Mouse (Mus musculus): ENCODE results near the gene Zfp655. TPM values are rescaled to one million over a fixed set of nuclear protein-coding genes. Genes with fewer than 3 reads are reported as not detected.
"Not testable (repeated sequence)": the region's sequence is repeated elsewhere in the genome, so short reads cannot be mapped to it uniquely, and the experiment has no call there.

Zfp655 gene
- polyA plus RNA-seq, 1 experiment from 2014 or later, result 39.6 TPM

DNA sequence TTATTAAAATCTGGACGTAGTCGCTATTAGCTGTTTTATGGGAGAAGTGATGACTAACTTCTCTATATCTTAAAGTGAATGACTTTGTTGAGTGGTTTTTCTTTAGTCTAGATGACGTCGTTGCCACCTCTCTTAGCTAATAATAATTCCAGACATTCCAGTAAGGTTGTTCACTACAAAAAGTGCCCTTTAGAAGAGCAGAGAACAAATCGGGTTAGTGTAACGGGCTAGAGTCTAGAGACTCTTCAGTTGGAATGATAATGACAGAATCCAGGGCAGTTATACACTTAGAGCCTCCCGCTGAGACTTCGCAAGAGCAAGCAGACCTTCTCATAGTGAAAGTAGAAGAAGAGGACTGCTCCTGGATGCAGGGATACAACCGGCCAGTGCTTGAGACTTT is 26.5 kb upstream of the Zfp655 start:
- H3K27ac ChIP-seq, result no peak overlapping the region
- peak overlapping the region; percentile 62 for H3K4me3 ChIP-seq
- 26% methylated on average over 9 of the region's 9 CpGs for whole genome bisulfite sequencing
- no peaks in the 10 kb centered on the region for H3K27me3 ChIP-seq
- H3K4me1 ChIP-seq, result peaks cover 22% of the 10 kb centered on the region
- peak overlapping the region; percentile 30; the same call in 1 of the 2 replicates for H3K9ac ChIP-seq
- H3K4me2 ChIP-seq (replicated peaks), result peak overlapping the region; percentile 58
- H3K9me3 ChIP-seq, result no peaks in the 10 kb centered on the region
- H3K36me3 ChIP-seq, result peaks cover 21% of the 10 kb centered on the region
- ATAC-seq (ENCODE audit: insufficient number of reproducible peaks, insufficient read depth, low FRiP score, low TSS enrichment), result no peak

DNA sequence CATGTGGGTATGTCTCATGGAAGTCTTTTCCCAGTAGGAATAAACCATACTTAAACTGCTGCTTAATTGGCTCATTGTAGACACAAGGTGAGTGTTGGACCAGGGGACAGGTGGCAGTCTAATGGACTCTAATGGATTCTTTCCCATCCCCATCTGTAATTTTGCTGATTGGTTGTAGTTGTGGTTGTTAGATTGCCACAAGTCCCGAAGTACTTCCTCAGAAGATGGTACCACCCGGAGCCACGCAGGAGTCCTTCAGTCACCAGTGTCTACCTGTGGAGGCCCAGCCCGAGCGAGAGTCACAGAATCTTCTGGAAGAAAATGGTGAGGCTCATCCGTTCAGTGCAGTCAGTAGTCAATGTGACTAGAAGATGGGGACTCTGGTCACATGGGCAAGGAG is 24.1 kb upstream of the Zfp655 start:
- H3K9me3 ChIP-seq, result no peaks in the 10 kb centered on the region
- ATAC-seq (ENCODE audit: insufficient number of reproducible peaks, insufficient read depth, low FRiP score, low TSS enrichment), result no peak
- no peak overlapping the region for H3K4me3 ChIP-seq
- no peaks in the 10 kb centered on the region for H3K27me3 ChIP-seq
- 92% methylated on average over 6 of the region's 6 CpGs for WGBS
- peaks cover 12% of the 10 kb centered on the region for H3K4me1 ChIP-seq
- H3K4me2 ChIP-seq (replicated peaks), result no peak overlapping the region
- no peak overlapping the region for H3K9ac ChIP-seq
- H3K36me3 ChIP-seq, result peaks cover 43% of the 10 kb centered on the region
- no peak overlapping the region for H3K27ac ChIP-seq

DNA sequence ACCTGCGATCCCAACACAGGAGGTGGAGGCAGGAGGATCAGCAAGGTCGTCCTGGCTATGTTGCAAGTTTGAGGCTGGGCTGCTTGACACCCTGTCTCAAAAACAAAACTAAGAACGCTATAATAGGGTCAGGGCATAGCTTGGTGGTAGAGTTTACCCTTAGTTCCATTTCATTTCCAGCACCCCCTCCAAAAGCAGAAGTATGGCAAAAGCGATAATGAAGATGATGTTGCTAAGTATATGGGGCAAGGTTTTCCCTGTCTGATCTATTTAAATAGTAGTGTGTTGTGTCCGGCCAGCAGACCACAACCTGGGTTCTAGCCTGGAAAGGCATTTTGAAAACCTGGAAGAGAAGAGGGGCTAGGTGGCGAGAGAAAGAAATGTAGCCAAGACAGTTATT is 23.6 kb upstream of the Zfp655 start:
- no peaks in the 10 kb centered on the region for H3K9me3 ChIP-seq
- no peak overlapping the region for H3K4me3 ChIP-seq
- peaks cover 49% of the 10 kb centered on the region for H3K36me3 ChIP-seq
- H3K9ac ChIP-seq, result no peak overlapping the region
- WGBS, result 86% methylated on average over 6 of the region's 6 CpGs
- peaks cover 12% of the 10 kb centered on the region for H3K4me1 ChIP-seq
- no peak for ATAC-seq (ENCODE audit: insufficient number of reproducible peaks, insufficient read depth, low FRiP score, low TSS enrichment)
- H3K27ac ChIP-seq, result no peak overlapping the region
- H3K27me3 ChIP-seq, result no peaks in the 10 kb centered on the region
- H3K4me2 ChIP-seq (replicated peaks), result no peak overlapping the region

DNA sequence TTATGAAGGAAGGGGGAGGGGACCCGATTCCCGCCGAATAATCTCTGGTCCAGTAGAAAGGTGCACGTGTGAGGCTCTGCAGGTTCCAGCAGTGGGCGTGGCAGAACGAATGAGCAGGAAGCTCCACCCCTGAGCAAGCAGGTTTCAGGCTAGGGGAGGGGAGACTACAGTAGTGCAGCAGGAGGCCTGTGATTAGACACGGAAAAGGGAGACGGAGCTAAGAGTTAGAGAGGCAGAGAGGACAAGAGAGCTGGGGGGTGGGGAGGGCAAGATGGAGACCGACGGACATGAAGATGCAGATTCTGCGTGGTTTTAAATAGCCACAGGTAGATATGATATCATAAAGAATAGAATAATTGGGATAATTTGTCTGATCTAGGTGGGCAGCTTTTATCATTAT is 23.1 kb upstream of the Zfp655 start:
- H3K9ac ChIP-seq; H3K4me3 ChIP-seq; H3K4me2 ChIP-seq (replicated peaks); H3K9me3 ChIP-seq; H3K27ac ChIP-seq; H3K27me3 ChIP-seq; ATAC-seq (ENCODE audit: insufficient number of reproducible peaks, insufficient read depth, low FRiP score, low TSS enrichment): not testable (repeated sequence)
- Histone ChIP-seq H3K36me3 (peaks cover 51% of the 10 kb centered on the region), H3K4me1 (peaks cover 12% of the 10 kb centered on the region)
- 37% methylated on average over 11 of the region's 11 CpGs for WGBS

DNA sequence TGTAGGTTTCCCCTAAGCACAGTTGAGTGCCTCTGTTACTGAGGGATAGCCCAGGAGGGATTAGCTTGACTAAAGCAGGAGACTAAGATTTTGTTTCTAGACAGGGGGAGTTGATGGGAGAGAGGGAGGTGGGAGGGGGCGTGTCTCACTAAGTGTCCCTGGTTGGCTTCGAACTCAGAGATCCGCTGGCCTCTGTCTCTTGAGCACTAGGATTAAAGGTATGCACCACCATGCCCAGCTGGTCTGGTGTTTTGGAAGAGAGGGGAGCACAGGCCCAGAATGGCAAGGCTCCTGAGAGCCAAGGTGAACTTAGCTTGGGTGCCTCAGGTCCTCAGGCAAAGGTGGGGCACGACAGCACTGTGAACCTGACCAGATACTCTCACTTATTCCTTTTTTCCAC is 20.2 kb upstream of the Zfp655 start:
- Histone ChIP-seq H3K9me3 (no peaks in the 10 kb centered on the region), H3K27ac (no peak overlapping the region), H3K36me3 (peaks cover 72% of the 10 kb centered on the region), H3K4me1 (no peaks in the 10 kb centered on the region), H3K4me3 (no peak overlapping the region), H3K9ac (no peak overlapping the region), H3K4me2 (replicated peaks) (no peak overlapping the region), H3K27me3 (no peaks in the 10 kb centered on the region)
- WGBS, result 92% methylated on average over 4 of the region's 4 CpGs
- ATAC-seq (ENCODE audit: insufficient number of reproducible peaks, insufficient read depth, low FRiP score, low TSS enrichment), result no peak

DNA sequence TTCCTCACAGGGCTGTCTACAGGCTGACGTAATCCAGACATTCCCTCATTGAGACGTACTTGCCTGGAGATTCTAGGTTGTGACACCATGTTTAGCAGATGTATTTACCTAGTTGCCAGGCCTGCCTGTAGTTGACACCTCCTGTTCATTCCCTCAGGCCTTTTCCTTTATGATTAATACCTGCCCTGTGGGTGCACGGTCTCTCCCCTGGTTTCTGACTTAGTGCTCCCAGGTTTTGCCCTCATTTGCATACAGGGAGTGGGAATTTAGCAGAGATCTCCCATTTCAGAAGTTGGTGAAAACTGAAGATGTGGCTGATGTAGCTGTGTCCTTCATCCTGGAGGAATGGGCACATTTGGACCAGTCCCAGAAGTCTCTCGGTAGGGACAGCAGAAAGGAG is 19.3 kb upstream of the Zfp655 start:
- Histone ChIP-seq H3K27ac (no peak overlapping the region), H3K9me3 (no peaks in the 10 kb centered on the region), H3K4me3 (no peak overlapping the region), H3K9ac (no peak overlapping the region), H3K27me3 (no peaks in the 10 kb centered on the region), H3K36me3 (peaks cover 73% of the 10 kb centered on the region), H3K4me1 (no peaks in the 10 kb centered on the region), H3K4me2 (replicated peaks) (no peak overlapping the region)
- 89% methylated on average over 4 of the region's 4 CpGs for WGBS
- ATAC-seq (ENCODE audit: insufficient number of reproducible peaks, insufficient read depth, low FRiP score, low TSS enrichment), result no peak

DNA sequence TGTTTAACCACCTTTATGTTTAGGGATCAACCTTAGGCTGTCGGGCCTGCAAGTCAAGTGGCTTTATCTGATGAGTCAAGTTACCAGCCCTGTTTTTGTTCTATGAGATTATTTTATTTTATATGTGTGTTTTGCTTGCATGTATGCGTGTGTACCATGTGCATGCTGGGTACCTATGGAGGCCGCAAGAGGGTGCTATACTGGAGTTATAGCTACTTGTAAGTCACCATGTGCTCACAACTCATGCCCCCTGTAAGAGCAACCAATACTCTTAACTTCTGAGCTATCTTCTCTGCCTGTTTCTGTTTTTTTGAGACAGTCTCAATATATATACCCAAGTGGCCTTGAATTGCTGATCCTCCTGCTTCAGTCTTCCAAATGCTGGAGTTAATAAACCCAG is 18.0 kb upstream of the Zfp655 start:
- no peak for ATAC-seq (ENCODE audit: insufficient number of reproducible peaks, insufficient read depth, low FRiP score, low TSS enrichment)

DNA sequence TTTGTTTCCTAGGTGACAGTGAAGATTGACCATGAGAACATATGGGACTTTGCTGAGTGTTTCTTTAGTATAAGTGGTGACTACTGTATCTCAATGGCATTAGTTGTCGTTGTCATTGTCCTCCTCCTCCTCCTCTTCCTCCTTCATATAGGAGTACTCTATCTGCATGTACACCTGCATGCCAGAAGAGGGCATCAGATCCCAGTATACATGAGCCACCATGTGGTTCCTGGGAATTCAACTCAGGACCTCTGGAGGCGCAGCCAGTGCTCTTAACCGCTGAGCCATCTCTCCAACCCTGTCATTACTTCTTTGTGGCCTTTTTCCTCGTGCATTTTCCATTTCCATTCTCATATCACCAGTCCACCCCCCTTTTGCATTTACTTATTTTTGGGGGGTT is 16.8 kb upstream of the Zfp655 start:
- Histone ChIP-seq H3K4me3 (no peak overlapping the region), H3K9ac (no peak overlapping the region), H3K9me3 (no peaks in the 10 kb centered on the region), H3K4me1 (no peaks in the 10 kb centered on the region), H3K36me3 (peaks cover 79% of the 10 kb centered on the region), H3K27ac (no peak overlapping the region), H3K27me3 (no peaks in the 10 kb centered on the region), H3K4me2 (replicated peaks) (no peak overlapping the region)
- WGBS, result 63% methylated on average over 4 of the region's 4 CpGs
- ATAC-seq (ENCODE audit: insufficient number of reproducible peaks, insufficient read depth, low FRiP score, low TSS enrichment), result no peak

More for the DNA sequence above, 18.0 kb upstream of the Zfp655 start:
- Histone ChIP-seq H3K9me3 (no peaks in the 10 kb centered on the region), H3K4me3 (no peak overlapping the region), H3K9ac (no peak overlapping the region), H3K27me3 (no peaks in the 10 kb centered on the region), H3K4me2 (replicated peaks) (no peak overlapping the region), H3K36me3 (peaks cover 75% of the 10 kb centered on the region), H3K27ac (no peak overlapping the region), H3K4me1 (no peaks in the 10 kb centered on the region)
- WGBS, result 87% methylated on average over 3 of the region's 3 CpGs

DNA sequence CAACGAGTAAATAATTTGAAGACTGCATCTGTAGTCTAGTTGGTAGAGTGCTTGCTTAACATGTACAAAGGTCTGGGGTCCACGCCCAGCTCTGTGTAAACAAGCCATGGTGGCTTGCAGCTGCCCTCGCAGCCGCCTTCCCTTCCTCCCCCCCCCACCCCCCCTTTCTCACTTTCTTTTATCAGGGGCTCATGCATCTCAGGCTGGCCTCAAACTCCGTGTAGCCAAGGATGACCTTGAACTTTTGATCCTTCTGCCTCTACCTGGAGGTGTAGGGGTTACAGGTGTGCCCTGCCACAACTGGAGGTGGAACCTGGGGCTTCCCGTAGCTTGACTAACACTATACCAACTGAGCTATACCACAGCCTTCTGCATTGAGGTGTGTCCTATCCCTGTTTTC is 13.8 kb upstream of the Zfp655 start:
- H3K9me3 ChIP-seq, result no peaks in the 10 kb centered on the region
- WGBS, result 85% methylated on average over 6 of the region's 6 CpGs
- no peak overlapping the region for H3K4me2 ChIP-seq (replicated peaks)
- H3K27ac ChIP-seq, result no peak overlapping the region
- ATAC-seq (ENCODE audit: insufficient number of reproducible peaks, insufficient read depth, low FRiP score, low TSS enrichment), result no peak
- H3K27me3 ChIP-seq, result no peaks in the 10 kb centered on the region
- H3K36me3 ChIP-seq, result peaks cover 78% of the 10 kb centered on the region
- H3K4me3 ChIP-seq, result no peak overlapping the region
- no peak overlapping the region for H3K9ac ChIP-seq
- no peaks in the 10 kb centered on the region for H3K4me1 ChIP-seq

DNA sequence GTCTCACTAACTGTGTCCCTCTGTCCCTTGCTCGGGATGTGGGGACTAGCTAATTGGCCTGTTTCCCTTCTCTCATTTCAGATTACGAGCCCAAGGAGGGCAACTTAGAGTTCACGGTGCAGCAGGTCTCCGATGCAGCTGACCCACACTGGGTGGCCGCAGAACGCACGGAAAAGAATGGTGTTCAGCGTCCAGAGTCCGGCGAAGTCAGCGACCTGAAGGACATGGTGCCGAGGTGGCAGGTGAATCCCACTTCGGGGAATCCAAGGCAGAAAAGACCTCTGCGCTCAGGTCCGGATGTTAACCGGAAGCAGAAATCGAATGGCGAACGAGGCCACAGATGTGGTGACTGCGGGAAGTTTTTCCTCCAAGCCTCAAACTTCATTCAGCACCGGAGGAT is 13.3 kb upstream of the Zfp655 start:
- WGBS, result 94% methylated on average over 21 of the region's 21 CpGs
- no peak overlapping the region for H3K4me2 ChIP-seq (replicated peaks)
- no peak overlapping the region for H3K9ac ChIP-seq
- H3K4me3 ChIP-seq, result no peak overlapping the region
- H3K4me1 ChIP-seq, result no peaks in the 10 kb centered on the region
- H3K27me3 ChIP-seq, result no peaks in the 10 kb centered on the region
- peaks cover 74% of the 10 kb centered on the region for H3K36me3 ChIP-seq
- H3K9me3 ChIP-seq, result no peaks in the 10 kb centered on the region
- no peak for ATAC-seq (ENCODE audit: insufficient number of reproducible peaks, insufficient read depth, low FRiP score, low TSS enrichment)
- no peak overlapping the region for H3K27ac ChIP-seq

DNA sequence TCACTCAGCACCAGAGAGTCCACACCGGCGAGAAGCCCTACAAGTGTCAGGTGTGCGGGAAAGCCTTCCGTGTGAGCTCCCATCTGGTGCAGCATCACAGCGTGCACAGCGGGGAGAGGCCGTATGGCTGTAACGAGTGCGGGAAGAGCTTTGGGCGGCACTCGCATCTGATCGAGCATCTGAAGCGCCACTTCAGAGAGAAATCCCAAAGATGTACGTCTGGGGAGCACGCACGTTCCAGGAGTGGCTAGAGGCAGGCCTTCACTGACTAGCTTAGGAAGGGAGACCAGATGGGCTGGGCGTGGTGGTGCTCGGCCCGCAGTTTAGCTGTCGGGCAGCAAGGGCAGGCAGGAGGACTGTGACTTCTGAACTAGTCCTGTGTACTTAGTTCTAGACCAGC is 12.8 kb upstream of the Zfp655 start:
- peaks cover 71% of the 10 kb centered on the region for H3K36me3 ChIP-seq
- WGBS, result 94% methylated on average over 20 of the region's 20 CpGs
- no peak overlapping the region for H3K4me2 ChIP-seq (replicated peaks)
- H3K4me3 ChIP-seq, result no peak overlapping the region
- H3K9ac ChIP-seq, result no peak overlapping the region
- no peak overlapping the region for H3K27ac ChIP-seq
- no peaks in the 10 kb centered on the region for H3K4me1 ChIP-seq
- ATAC-seq (ENCODE audit: insufficient number of reproducible peaks, insufficient read depth, low FRiP score, low TSS enrichment), result no peak
- no peaks in the 10 kb centered on the region for H3K9me3 ChIP-seq
- H3K27me3 ChIP-seq, result no peaks in the 10 kb centered on the region

DNA sequence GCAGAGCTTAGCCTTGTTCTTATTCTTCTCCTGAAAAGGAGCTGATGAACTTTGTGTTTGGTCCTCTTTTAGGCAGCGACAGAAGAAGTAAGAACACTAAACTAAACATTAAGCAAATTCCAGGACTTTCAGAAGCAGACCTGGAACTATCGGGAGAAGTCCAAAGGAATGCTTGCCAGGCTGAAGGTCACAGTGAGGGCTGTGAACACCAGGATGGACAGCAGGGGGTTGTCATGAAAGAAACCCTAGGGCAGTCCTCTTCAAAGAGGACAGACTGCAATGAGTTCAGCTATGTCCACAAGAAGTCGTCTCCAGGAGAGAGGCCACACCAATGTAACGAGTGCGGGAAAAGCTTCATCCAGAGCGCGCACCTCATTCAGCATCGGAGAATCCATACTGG is 11.5 kb upstream of the Zfp655 start:
- Histone ChIP-seq H3K27me3 (no peaks in the 10 kb centered on the region), H3K4me3 (no peak overlapping the region), H3K27ac (no peak overlapping the region), H3K4me2 (replicated peaks) (no peak overlapping the region), H3K9ac (no peak overlapping the region), H3K9me3 (no peaks in the 10 kb centered on the region), H3K36me3 (peaks cover 63% of the 10 kb centered on the region), H3K4me1 (no peaks in the 10 kb centered on the region)
- WGBS, result 92% methylated on average over 8 of the region's 8 CpGs
- ATAC-seq (ENCODE audit: insufficient number of reproducible peaks, insufficient read depth, low FRiP score, low TSS enrichment), result no peak

DNA sequence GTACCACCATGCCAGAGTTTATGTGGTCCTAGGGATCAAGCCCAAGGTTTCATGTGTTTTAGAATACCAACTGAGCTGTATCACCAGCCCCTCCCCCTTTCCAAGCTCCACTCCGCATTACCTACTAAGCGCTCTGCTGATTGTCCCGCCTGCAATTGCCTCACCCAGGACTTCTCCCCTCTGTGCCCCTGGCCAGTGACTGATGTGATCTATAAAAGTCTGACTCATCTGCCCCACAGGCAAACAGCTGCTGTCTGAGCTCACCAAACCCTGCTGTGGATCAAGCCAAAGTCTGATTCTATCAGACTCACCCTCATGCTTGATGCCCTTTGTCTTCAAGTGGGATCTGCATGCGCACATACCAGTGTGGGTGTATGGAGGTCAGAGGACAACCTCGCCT is 8.7 kb upstream of the Zfp655 start:
- Histone ChIP-seq H3K9me3 (no peaks in the 10 kb centered on the region), H3K36me3 (peaks cover 45% of the 10 kb centered on the region), H3K4me2 (replicated peaks) (no peak overlapping the region), H3K27ac (no peak overlapping the region), H3K9ac (no peak overlapping the region), H3K27me3 (no peaks in the 10 kb centered on the region), H3K4me1 (no peaks in the 10 kb centered on the region), H3K4me3 (no peak overlapping the region)
- no peak for ATAC-seq (ENCODE audit: insufficient number of reproducible peaks, insufficient read depth, low FRiP score, low TSS enrichment)
- 84% methylated on average over 5 of the region's 5 CpGs for WGBS

Measured in embryonic facial prominence, embryonic 12.5 days (tissue).